Mouse (Mus musculus): Measurements from ENCODE around the gene Ripor3. TPM values are rescaled to one million over a fixed set of nuclear protein-coding genes. Genes with fewer than 3 reads are reported as not detected.

Gene Ripor3
- polyA plus RNA-seq, 1 experiment from 2014 or later, result 0.31 TPM

GRCm38 (mm10) chr2:168025174-168025573, 14.8 kb upstream of the Ripor3 start:
- 64% methylated on average over 12 of the region's 12 CpGs for WGBS
- no peak overlapping the region for H3K4me2 ChIP-seq
- no peaks in the 10 kb centered on the region for H3K36me3 ChIP-seq
- ATAC-seq (ENCODE audit: low FRiP score), result no peak
- H3K4me1 ChIP-seq (replicated peaks), result no peaks in the 10 kb centered on the region
- H3K4me3 ChIP-seq, result no peak overlapping the region
- no peak overlapping the region for H3K9ac ChIP-seq
- no peak overlapping the region for H3K27ac ChIP-seq
- H3K9me3 ChIP-seq, result no peaks in the 10 kb centered on the region
- no peaks in the 10 kb centered on the region for H3K27me3 ChIP-seq

DNA sequence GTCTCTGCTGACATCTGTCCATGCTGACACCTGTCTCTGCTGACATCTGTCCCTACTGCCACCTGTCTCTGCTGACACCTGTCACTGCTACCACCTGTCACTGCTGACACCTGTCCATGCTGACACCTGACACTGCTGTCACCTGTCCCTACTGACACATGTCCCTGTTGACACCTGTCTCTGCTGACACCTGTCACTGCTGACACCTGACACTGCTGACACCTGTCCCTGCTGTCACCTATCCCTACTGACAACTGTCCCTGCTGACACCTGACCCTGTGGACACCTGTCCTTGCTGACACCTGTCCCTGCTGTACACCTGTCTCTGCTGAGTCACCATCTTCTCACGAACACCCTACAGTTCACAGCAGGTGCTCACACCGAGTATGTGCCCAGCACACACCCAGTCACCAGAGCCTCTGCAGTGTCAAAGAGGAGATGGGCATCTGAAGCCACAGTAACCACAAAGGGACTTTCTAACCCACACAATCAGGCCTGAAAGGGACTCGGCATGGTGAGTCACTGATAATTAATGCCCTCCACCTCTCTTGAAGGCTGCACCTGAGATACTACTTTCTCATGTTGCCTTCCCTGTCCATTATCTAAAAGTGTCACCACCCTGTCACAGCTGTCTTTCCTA, 13.5 kb upstream of the Ripor3 start:
- Histone ChIP-seq H3K4me2 (no peak overlapping the region), H3K4me3 (no peak overlapping the region), H3K9me3 (no peaks in the 10 kb centered on the region), H3K36me3 (no peaks in the 10 kb centered on the region), H3K27ac (no peak overlapping the region), H3K27me3 (no peaks in the 10 kb centered on the region), H3K9ac (no peak overlapping the region), H3K4me1 (replicated peaks) (peaks cover 8% of the 10 kb centered on the region; the same call in 1 of the 2 replicates)
- no peak for ATAC-seq (ENCODE audit: low FRiP score)
- 63% methylated on average over 3 of the region's 3 CpGs for WGBS

DNA sequence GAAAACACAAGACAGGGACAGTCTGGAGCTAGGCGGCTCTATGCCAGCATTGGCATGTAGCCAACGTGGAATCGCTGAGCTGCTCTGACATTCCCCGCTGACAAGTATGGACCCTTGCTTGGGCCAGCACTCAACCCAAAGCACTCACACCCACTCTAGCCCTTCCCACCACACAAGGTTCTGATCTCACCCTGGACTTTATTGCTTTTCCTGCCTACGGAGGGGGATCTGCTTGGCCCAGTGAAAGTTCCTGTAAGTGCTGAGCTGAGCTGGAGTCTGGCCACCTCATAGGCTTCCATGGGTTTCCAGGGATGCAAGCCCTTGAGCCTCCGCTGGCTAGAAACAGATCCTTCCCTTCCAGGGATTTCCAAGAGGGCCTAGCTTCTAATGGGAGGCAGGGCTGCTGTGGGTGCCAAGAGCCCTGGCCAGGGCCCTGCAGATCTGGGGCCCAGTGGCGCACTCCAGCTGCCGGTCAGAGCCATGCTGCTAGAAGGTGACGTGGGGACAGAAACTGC, 8.8 kb upstream of the Ripor3 start:
- H3K9ac ChIP-seq, result no peak overlapping the region
- peaks cover 13% of the 10 kb centered on the region for H3K4me1 ChIP-seq (replicated peaks)
- no peaks in the 10 kb centered on the region for H3K9me3 ChIP-seq
- no peak overlapping the region for H3K4me2 ChIP-seq
- H3K4me3 ChIP-seq, result no peak overlapping the region
- WGBS, result 75% methylated on average over 9 of the region's 9 CpGs
- 0 out of 2 replicates have a peak, but pooled peaks cover 3% of the 10 kb centered on the region for H3K27me3 ChIP-seq
- no peak for ATAC-seq (ENCODE audit: low FRiP score)
- H3K27ac ChIP-seq, result no peak overlapping the region
- no peaks in the 10 kb centered on the region for H3K36me3 ChIP-seq

GRCm38 (mm10) chr2:168016951-168017391, 6.6 kb upstream of the Ripor3 start:
- 16% methylated on average over 5 of the region's 5 CpGs for WGBS
- H3K9ac ChIP-seq, result no peak overlapping the region
- H3K27me3 ChIP-seq, result 0 out of 2 replicates have a peak, but pooled peaks cover 3% of the 10 kb centered on the region
- no peaks in the 10 kb centered on the region for H3K9me3 ChIP-seq
- no peak overlapping the region for H3K27ac ChIP-seq
- H3K4me3 ChIP-seq, result no peak overlapping the region
- no peak for ATAC-seq (ENCODE audit: low FRiP score)
- H3K4me2 ChIP-seq, result no peak overlapping the region
- H3K36me3 ChIP-seq, result no peaks in the 10 kb centered on the region
- peaks cover 13% of the 10 kb centered on the region for H3K4me1 ChIP-seq (replicated peaks)

DNA sequence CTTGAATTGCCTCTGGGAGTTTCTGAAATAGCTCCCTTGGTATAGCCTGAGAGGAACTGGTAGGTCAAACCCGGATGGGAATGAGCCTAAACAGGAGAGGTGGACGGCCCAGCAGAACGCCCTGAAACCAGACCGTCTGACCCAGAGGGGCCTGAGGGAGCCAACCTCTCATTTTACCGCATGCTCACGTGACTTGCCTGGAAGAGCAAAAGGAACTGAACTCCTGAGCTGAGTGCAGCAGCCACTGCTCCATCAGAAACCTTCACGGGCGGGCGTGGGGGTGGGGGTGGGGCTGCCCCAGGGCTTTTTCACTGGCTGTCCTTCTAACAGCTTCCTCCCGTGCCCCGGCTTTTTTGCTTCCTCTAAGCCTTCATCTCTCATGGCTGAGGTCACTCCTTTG, 475 bp upstream of the Ripor3 start:
- H3K4me3 ChIP-seq, result no peak overlapping the region

GRCm38 (mm10) chr2:168008132-168008531, 2.3 kb downstream of the Ripor3 start:
- H3K4me2 ChIP-seq, result no peak overlapping the region
- ATAC-seq (ENCODE audit: low FRiP score), result no peak
- no peak overlapping the region for H3K4me3 ChIP-seq
- no peak overlapping the region for H3K27ac ChIP-seq
- H3K9me3 ChIP-seq, result no peaks in the 10 kb centered on the region
- H3K4me1 ChIP-seq (replicated peaks), result peaks cover 25% of the 10 kb centered on the region
- 56% methylated on average over 3 of the region's 3 CpGs for WGBS
- no peak overlapping the region for H3K9ac ChIP-seq
- no peaks in the 10 kb centered on the region for H3K36me3 ChIP-seq
- no peaks in the 10 kb centered on the region for H3K27me3 ChIP-seq

More for the DNA sequence above, 475 bp upstream of the Ripor3 start:
- no peak overlapping the region for H3K27ac ChIP-seq
- peaks cover 16% of the 10 kb centered on the region for H3K4me1 ChIP-seq (replicated peaks)
- H3K4me2 ChIP-seq, result no peak overlapping the region
- no peaks in the 10 kb centered on the region for H3K9me3 ChIP-seq
- no peaks in the 10 kb centered on the region for H3K36me3 ChIP-seq
- 0 out of 2 replicates have a peak, but pooled peaks cover 3% of the 10 kb centered on the region for H3K27me3 ChIP-seq
- no peak overlapping the region for H3K9ac ChIP-seq
- ATAC-seq (ENCODE audit: low FRiP score), result no peak
- WGBS, result 32% methylated on average over 11 of the region's 11 CpGs

GRCm38 (mm10) chr2:168006489-168006888, 3.9 kb downstream of the Ripor3 start:
- no peak overlapping the region for H3K27ac ChIP-seq
- no peak overlapping the region for H3K4me3 ChIP-seq
- 82% methylated on average over 6 of the region's 6 CpGs for WGBS
- H3K27me3 ChIP-seq, result no peaks in the 10 kb centered on the region
- H3K9ac ChIP-seq, result no peak overlapping the region
- H3K9me3 ChIP-seq, result no peaks in the 10 kb centered on the region
- no peak for ATAC-seq (ENCODE audit: low FRiP score)
- peaks cover 26% of the 10 kb centered on the region for H3K4me1 ChIP-seq (replicated peaks)
- H3K36me3 ChIP-seq, result no peaks in the 10 kb centered on the region
- no peak overlapping the region for H3K4me2 ChIP-seq

GRCm38 (mm10) chr2:168005616-168006015, 4.8 kb downstream of the Ripor3 start:
- H3K4me3 ChIP-seq, result no peak overlapping the region
- WGBS, result 64% methylated on average over 3 of the region's 3 CpGs
- no peaks in the 10 kb centered on the region for H3K27me3 ChIP-seq
- ATAC-seq (ENCODE audit: low FRiP score), result no peak
- H3K9me3 ChIP-seq, result 0 out of 2 replicates have a peak, but pooled peaks cover 1% of the 10 kb centered on the region
- H3K36me3 ChIP-seq, result no peaks in the 10 kb centered on the region
- peaks cover 18% of the 10 kb centered on the region for H3K4me1 ChIP-seq (replicated peaks)
- H3K4me2 ChIP-seq, result no peak overlapping the region
- H3K27ac ChIP-seq, result no peak overlapping the region
- H3K9ac ChIP-seq, result no peak overlapping the region

DNA sequence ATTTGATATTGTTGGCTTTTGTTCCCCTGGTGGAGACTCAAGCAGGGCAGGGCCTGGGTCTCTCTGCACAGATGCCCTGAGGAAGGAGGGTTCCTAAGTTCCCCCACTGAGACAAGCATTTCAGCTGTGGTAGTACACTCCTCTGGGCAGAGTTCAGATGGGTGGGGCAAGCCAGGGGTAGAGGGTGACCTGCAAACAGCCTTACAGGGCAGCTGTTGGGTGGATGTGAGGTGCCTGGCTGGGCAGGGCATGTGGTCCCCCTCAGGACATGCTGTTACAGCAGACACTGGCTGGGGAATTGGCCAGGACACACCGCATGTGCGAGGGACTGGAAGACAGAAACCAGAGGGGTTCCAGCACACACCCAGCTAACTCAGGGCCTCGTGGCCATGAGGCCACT, 5.4 kb downstream of the Ripor3 start:
- no peak for ATAC-seq (ENCODE audit: low FRiP score)
- H3K9ac ChIP-seq, result no peak overlapping the region
- H3K9me3 ChIP-seq, result peaks cover 7% of the 10 kb centered on the region; the same call in 1 of the 2 replicates
- H3K27me3 ChIP-seq, result no peaks in the 10 kb centered on the region
- peaks cover 12% of the 10 kb centered on the region for H3K4me1 ChIP-seq (replicated peaks)
- H3K36me3 ChIP-seq, result no peaks in the 10 kb centered on the region
- H3K4me2 ChIP-seq, result no peak overlapping the region
- WGBS, result 82% methylated on average over 3 of the region's 3 CpGs
- H3K27ac ChIP-seq, result no peak overlapping the region
- H3K4me3 ChIP-seq, result no peak overlapping the region

- no peaks in the 10 kb centered on the region for H3K27me3 ChIP-seq
- H3K4me3 ChIP-seq, result no peak overlapping the region
- H3K4me2 ChIP-seq, result no peak overlapping the region
- ATAC-seq (ENCODE audit: low FRiP score), result no peak
- no peak overlapping the region for H3K27ac ChIP-seq
- no peak overlapping the region for H3K9ac ChIP-seq
- H3K36me3 ChIP-seq, result no peaks in the 10 kb centered on the region
- WGBS, result 60% methylated on average over 2 of the region's 2 CpGs
- H3K4me1 ChIP-seq (replicated peaks), result peaks cover 9% of the 10 kb centered on the region
- H3K9me3 ChIP-seq, result peaks cover 7% of the 10 kb centered on the region; the same call in 1 of the 2 replicates
Observed at GRCm38 (mm10) chr2:168004369-168004768, 6.0 kb downstream of the Ripor3 start.

DNA sequence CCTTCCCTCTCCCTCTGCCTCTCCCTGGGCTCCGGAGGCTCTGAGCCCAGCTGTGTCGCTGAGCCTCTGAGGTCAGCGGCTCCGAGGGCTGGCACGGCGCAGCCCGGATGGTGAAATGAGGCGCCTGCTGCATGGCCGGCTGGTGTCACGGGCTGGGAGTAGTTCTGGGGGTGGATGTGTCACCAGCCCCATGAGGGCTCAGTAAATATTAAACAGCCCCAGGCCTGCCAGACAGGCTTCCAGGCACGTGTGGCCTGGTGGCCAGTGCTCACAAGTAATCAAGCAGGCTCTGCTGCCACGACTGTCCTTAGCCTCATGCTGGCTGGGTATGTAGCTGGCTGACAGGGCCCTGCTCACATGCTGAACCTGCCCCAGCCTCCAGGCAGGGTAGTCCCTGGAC, 7.0 kb downstream of the Ripor3 start:
- H3K27me3 ChIP-seq, result no peaks in the 10 kb centered on the region
- peaks cover 9% of the 10 kb centered on the region for H3K4me1 ChIP-seq (replicated peaks)
- H3K36me3 ChIP-seq, result no peaks in the 10 kb centered on the region
- H3K4me3 ChIP-seq, result no peak overlapping the region
- WGBS, result 69% methylated on average over 12 of the region's 12 CpGs
- peak overlapping the region; percentile 46; the same call in 1 of the 2 replicates for H3K9ac ChIP-seq
- H3K4me2 ChIP-seq, result no peak overlapping the region
- H3K27ac ChIP-seq, result no peak overlapping the region
- H3K9me3 ChIP-seq, result peaks cover 7% of the 10 kb centered on the region; the same call in 1 of the 2 replicates
- ATAC-seq (ENCODE audit: low FRiP score), result no peak

GRCm38 (mm10) chr2:168002884-168003283, 7.5 kb downstream of the Ripor3 start:
- no peak for ATAC-seq (ENCODE audit: low FRiP score)
- H3K4me1 ChIP-seq (replicated peaks), result peaks cover 9% of the 10 kb centered on the region
- no peak overlapping the region for H3K27ac ChIP-seq
- WGBS, result 72% methylated on average over 2 of the region's 2 CpGs
- no peaks in the 10 kb centered on the region for H3K36me3 ChIP-seq
- no peak overlapping the region for H3K9ac ChIP-seq
- H3K9me3 ChIP-seq, result peaks cover 7% of the 10 kb centered on the region; the same call in 1 of the 2 replicates
- no peaks in the 10 kb centered on the region for H3K27me3 ChIP-seq
- H3K4me3 ChIP-seq, result no peak overlapping the region
- H3K4me2 ChIP-seq, result no peak overlapping the region

- H3K4me1 ChIP-seq (replicated peaks), result peaks cover 9% of the 10 kb centered on the region
- H3K4me3 ChIP-seq, result no peak overlapping the region
- no peak for ATAC-seq (ENCODE audit: low FRiP score)
- H3K9ac ChIP-seq, result no peak overlapping the region
- H3K4me2 ChIP-seq, result no peak overlapping the region
- H3K36me3 ChIP-seq, result no peaks in the 10 kb centered on the region
- no peak overlapping the region for H3K27ac ChIP-seq
- 57% methylated on average over 4 of the region's 4 CpGs for WGBS
- no peaks in the 10 kb centered on the region for H3K27me3 ChIP-seq
- H3K9me3 ChIP-seq, result peaks cover 7% of the 10 kb centered on the region; the same call in 1 of the 2 replicates
Observed at GRCm38 (mm10) chr2:168002188-168002587, 8.2 kb downstream of the Ripor3 start.
